Mouse (Mus musculus): ENCODE results near the gene Mapk10.
A peak's percentile ranks its signal among the peaks of the same experiment; 100 is the strongest.

The Mapk10 gene

GRCm38 (mm10) chr5:103166755-103167154 is 44.4 kb downstream of the Mapk10 start:
- DNase-seq (ENCODE audit: low read depth, low spot score) = no peak

GRCm38 (mm10) chr5:103164022-103164421 is 47.1 kb downstream of the Mapk10 start:
- DNase-seq (ENCODE audit: low read depth, low spot score) = no peak

GRCm38 (mm10) chr5:103161574-103161973 is 49.6 kb downstream of the Mapk10 start:
- no peak for DNase-seq (ENCODE audit: low read depth, low spot score)

- DNase-seq (ENCODE audit: low read depth, low spot score) = peak; percentile 29
Observed at GRCm38 (mm10) chr5:103161196-103161540, 50.0 kb downstream of the Mapk10 start.

GRCm38 (mm10) chr5:103160314-103161195 is 50.6 kb downstream of the Mapk10 start:
- DNase-seq (ENCODE audit: low read depth, low spot score) = no peak

GRCm38 (mm10) chr5:103140935-103141334 is 70.2 kb downstream of the Mapk10 start:
- DNase-seq (ENCODE audit: low read depth, low spot score) = no peak

- DNase-seq (ENCODE audit: low read depth, low spot score) = no peak
Observed at GRCm38 (mm10) chr5:103134839-103135238, 76.3 kb downstream of the Mapk10 start.

- DNase-seq (ENCODE audit: low read depth, low spot score) = no peak
Observed at GRCm38 (mm10) chr5:103133626-103134025, 77.5 kb downstream of the Mapk10 start.

- DNase-seq (ENCODE audit: low read depth, low spot score) = no peak
Observed at GRCm38 (mm10) chr5:103132814-103133213, 78.3 kb downstream of the Mapk10 start.

- no peak for DNase-seq (ENCODE audit: low read depth, low spot score)
Observed at GRCm38 (mm10) chr5:103119618-103120017, 91.5 kb downstream of the Mapk10 start.

- DNase-seq (ENCODE audit: low read depth, low spot score) = no peak
Observed at GRCm38 (mm10) chr5:103115571-103115970, 95.6 kb downstream of the Mapk10 start.

- no peak for DNase-seq (ENCODE audit: low read depth, low spot score)
Observed at GRCm38 (mm10) chr5:103112471-103112870, 98.7 kb downstream of the Mapk10 start.

- DNase-seq (ENCODE audit: low read depth, low spot score) = no peak
Observed at GRCm38 (mm10) chr5:103109409-103109808, 101.7 kb downstream of the Mapk10 start.

GRCm38 (mm10) chr5:103105441-103106414 is 105.4 kb downstream of the Mapk10 start:
- DNase-seq (ENCODE audit: low read depth, low spot score) = no peak

- no peak for DNase-seq (ENCODE audit: low read depth, low spot score)
Observed at GRCm38 (mm10) chr5:103104082-103104481, 107.1 kb downstream of the Mapk10 start.

GRCm38 (mm10) chr5:103102876-103103393 is 108.2 kb downstream of the Mapk10 start:
- no peak for DNase-seq (ENCODE audit: low read depth, low spot score)

- no peak for DNase-seq (ENCODE audit: low read depth, low spot score)
Observed at GRCm38 (mm10) chr5:103102176-103102575, 109.0 kb downstream of the Mapk10 start.

GRCm38 (mm10) chr5:103094166-103094565 is 117.0 kb downstream of the Mapk10 start:
- DNase-seq (ENCODE audit: low read depth, low spot score) = no peak

- no peak for DNase-seq (ENCODE audit: low read depth, low spot score)
Observed at GRCm38 (mm10) chr5:103085844-103086243, 125.3 kb downstream of the Mapk10 start.

GRCm38 (mm10) chr5:103075451-103075850 is 135.7 kb downstream of the Mapk10 start:
- no peak for DNase-seq (ENCODE audit: low read depth, low spot score)

GRCm38 (mm10) chr5:103072200-103072825 is 138.8 kb downstream of the Mapk10 start:
- no peak for DNase-seq (ENCODE audit: low read depth, low spot score)

All from embryo, embryonic 11.5 days (tissue).